Mouse (Mus musculus) NIH3T3 (cell line): Measurements from ENCODE around the gene Dctn3.
"Not testable (repeated sequence)": the region's sequence is repeated elsewhere in the genome, so short reads cannot be mapped to it uniquely, and the experiment has no call there.

Source experiments
- DNase-seq: peaks from one replicate; pipeline ENCODE4 v3.0.0-alpha.2; 2012; ENCODE audit warnings: low read depth

Gene Dctn3

GRCm38 (mm10) chr4:41698421-41699016 is 24.5 kb downstream of the Dctn3 start:
- DNase-seq, result peak; percentile 59

- peak; percentile 73 for DNase-seq
Observed at GRCm38 (mm10) chr4:41696930-41697841, 25.8 kb downstream of the Dctn3 start, which contains the start of gene Cntfr. Cntfr (minus strand) TSS chr4:41697089.

- not testable (repeated sequence) for DNase-seq
Observed at GRCm38 (mm10) chr4:41696452-41696851, 26.5 kb downstream of the Dctn3 start.

GRCm38 (mm10) chr4:41695800-41696199 is 27.2 kb downstream of the Dctn3 start:
- not testable (repeated sequence) for DNase-seq

GRCm38 (mm10) chr4:41693511-41693910 is 29.5 kb downstream of the Dctn3 start:
- DNase-seq, result not testable (repeated sequence)

GRCm38 (mm10) chr4:41690014-41690413 is 33.0 kb downstream of the Dctn3 start:
- not testable (repeated sequence) for DNase-seq

- DNase-seq, result not testable (repeated sequence)
Observed at GRCm38 (mm10) chr4:41688562-41688961, 34.4 kb downstream of the Dctn3 start.

- DNase-seq, result not testable (repeated sequence)
Observed at GRCm38 (mm10) chr4:41685882-41686492, 37.0 kb downstream of the Dctn3 start.

GRCm38 (mm10) chr4:41684931-41685453 is 38.0 kb downstream of the Dctn3 start:
- DNase-seq, result not testable (repeated sequence)

- not testable (repeated sequence) for DNase-seq
Observed at GRCm38 (mm10) chr4:41684131-41684930, 38.6 kb downstream of the Dctn3 start.

- DNase-seq, result not testable (repeated sequence)
Observed at GRCm38 (mm10) chr4:41683303-41683702, 39.7 kb downstream of the Dctn3 start.

- no peak for DNase-seq
Observed at GRCm38 (mm10) chr4:41682789-41683188, 40.2 kb downstream of the Dctn3 start.

GRCm38 (mm10) chr4:41681947-41682346 is 41.0 kb downstream of the Dctn3 start:
- no peak for DNase-seq

GRCm38 (mm10) chr4:41681176-41681575 is 41.8 kb downstream of the Dctn3 start:
- no peak for DNase-seq

- no peak for DNase-seq
Observed at GRCm38 (mm10) chr4:41679291-41679690, 43.7 kb downstream of the Dctn3 start.

- DNase-seq, result no peak
Observed at GRCm38 (mm10) chr4:41678863-41679262, 44.1 kb downstream of the Dctn3 start.

- DNase-seq, result peak; percentile 61
Observed at GRCm38 (mm10) chr4:41677006-41677629, 45.9 kb downstream of the Dctn3 start.

- no peak for DNase-seq
Observed at GRCm38 (mm10) chr4:41676248-41677005, 46.5 kb downstream of the Dctn3 start.

- no peak for DNase-seq
Observed at GRCm38 (mm10) chr4:41673186-41673585, 49.8 kb downstream of the Dctn3 start.

GRCm38 (mm10) chr4:41672522-41672963 is 50.4 kb downstream of the Dctn3 start:
- no peak for DNase-seq
